Mouse (Mus musculus) hindbrain, embryonic 13.5 days (tissue): ENCODE measurements at regions not wholly inside any gene's neighbourhood (a gene's known extent, or its start where the extent isn't known, plus 50 kb on each side); places are given as distances from the start of the nearest gene placed in this dataset.

Experiments used
- ATAC-seq: fragments of 200-750 bp; cut with Nextera tagmentation; 2 replicates; pipeline ENCODE4 v1.8.0; 2017; ENCODE audit warnings: moderate TSS enrichment; ENCODE audit not compliant: low FRiP score
- H3K27ac ChIP-seq: fragments of 300-500 bp; sonication (generic); 2 replicates; pipeline ENCODE4 v1.5.1; 2015; ENCODE audit warnings: inconsistent platforms, mild to moderate bottlenecking, moderate library complexity
- H3K27me3 ChIP-seq: fragments of 300-500 bp; sonication (generic); 2 replicates; pipeline ENCODE4 v1.6.1; 2015; ENCODE audit warnings: mild to moderate bottlenecking, inconsistent platforms
- H3K36me3 ChIP-seq: fragments of 300-500 bp; sonication (generic); 2 replicates; pipeline ENCODE4 v1.6.1; 2015; ENCODE audit warnings: mild to moderate bottlenecking, inconsistent platforms
- H3K4me1 ChIP-seq: fragments of 300-500 bp; sonication (generic); replicated peaks from 2 replicates; pipeline ENCODE4 v1.6.1; 2015; ENCODE audit warnings: inconsistent platforms
- H3K4me2 ChIP-seq: fragments of 300-500 bp; sonication (generic); 2 replicates; pipeline ENCODE4 v1.6.1; 2015; ENCODE audit warnings: inconsistent platforms, mild to moderate bottlenecking, moderate library complexity
- H3K4me3 ChIP-seq: fragments of 300-500 bp; sonication (generic); 2 replicates; pipeline ENCODE4 v1.5.1; 2015; ENCODE audit warnings: mild to moderate bottlenecking, inconsistent platforms
- H3K9ac ChIP-seq: fragments of 300-500 bp; sonication (generic); 2 replicates; pipeline ENCODE4 v1.6.1; 2015; ENCODE audit warnings: mild to moderate bottlenecking, inconsistent platforms
- H3K9me3 ChIP-seq: fragments of 300-500 bp; sonication (generic); 2 replicates; pipeline ENCODE4 v1.6.1; 2016; ENCODE audit warnings: inconsistent platforms
- WGBS: fragments of 180-500 bp; shearing (Covaris S2); methylation state at CpG from one replicate; pipeline ENCODE4 v1.1.7; 2015; 5-methylcytosine and 5-hydroxymethylcytosine counted together

DNA sequence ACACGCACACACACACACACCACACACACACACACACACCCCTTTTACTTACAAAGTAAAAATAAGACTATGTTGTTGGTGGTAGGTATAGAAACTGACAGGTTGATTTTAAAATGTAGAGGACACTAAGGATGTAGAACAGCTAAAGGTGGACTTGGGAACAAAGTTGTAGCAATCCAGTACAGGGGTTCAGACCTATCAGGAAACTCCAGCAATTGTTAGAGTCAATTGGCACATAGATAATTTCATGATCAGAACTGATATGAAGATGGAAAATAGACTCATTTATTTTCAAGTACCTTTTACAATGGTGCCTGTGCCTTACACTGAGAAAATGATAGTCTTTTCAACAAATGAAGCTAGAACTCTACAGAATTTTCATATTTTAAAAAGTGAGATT lies 122.3 kb upstream of the Max start:
- ATAC-seq = no peak
- Histone ChIP-seq H3K9me3 (no peaks in the 10 kb centered on the region), H3K4me1 (no peaks in the 10 kb centered on the region), H3K36me3 (no peaks in the 10 kb centered on the region), H3K27me3 (no peaks in the 10 kb centered on the region), H3K27ac (no peak overlapping the region), H3K9ac (no peak overlapping the region), H3K4me3 (no peak overlapping the region), H3K4me2 (no peak overlapping the region)
- WGBS = 69% methylated on average over 1 of the region's 1 CpGs

GRCm38 (mm10) chr12:77083760-77084159 lies 121.8 kb upstream of the Max start:
- H3K9ac ChIP-seq = no peak overlapping the region
- H3K4me3 ChIP-seq = no peak overlapping the region
- H3K27me3 ChIP-seq = no peaks in the 10 kb centered on the region
- H3K27ac ChIP-seq = no peak overlapping the region
- WGBS = 87% methylated on average over 6 of the region's 6 CpGs
- H3K4me1 ChIP-seq = no peaks in the 10 kb centered on the region
- H3K4me2 ChIP-seq = no peak overlapping the region
- H3K36me3 ChIP-seq = no peaks in the 10 kb centered on the region
- no peak for ATAC-seq
- H3K9me3 ChIP-seq = no peaks in the 10 kb centered on the region

DNA sequence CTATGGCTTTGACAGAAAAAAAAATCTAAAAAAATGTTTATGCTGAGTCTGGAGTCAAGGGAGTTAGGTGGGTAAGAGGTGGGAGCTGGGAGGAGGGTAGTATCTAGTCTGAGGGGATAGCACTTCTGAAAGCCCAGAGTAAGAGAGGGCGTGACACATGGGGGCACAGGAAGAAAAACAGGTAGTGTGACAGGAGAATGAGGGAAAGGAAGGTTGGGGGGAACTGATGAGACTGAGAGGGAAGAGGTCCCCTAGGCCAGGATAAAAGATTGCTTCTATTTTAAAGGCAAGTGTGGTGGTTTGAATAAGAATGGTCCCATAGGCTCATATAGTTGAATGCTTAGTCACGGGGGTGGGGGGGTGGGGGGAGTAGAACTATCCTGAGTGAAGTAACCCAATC lies 119.8 kb upstream of the Max start:
- H3K4me3 ChIP-seq = no peak overlapping the region
- no peaks in the 10 kb centered on the region for H3K27me3 ChIP-seq
- H3K4me2 ChIP-seq = no peak overlapping the region
- H3K9me3 ChIP-seq = no peaks in the 10 kb centered on the region
- no peak overlapping the region for H3K9ac ChIP-seq
- 84% methylated on average over 2 of the region's 2 CpGs for WGBS
- no peaks in the 10 kb centered on the region for H3K4me1 ChIP-seq
- ATAC-seq = no peak
- no peaks in the 10 kb centered on the region for H3K36me3 ChIP-seq
- H3K27ac ChIP-seq = no peak overlapping the region

GRCm38 (mm10) chr12:77079481-77079880 lies 117.5 kb upstream of the Max start:
- no peak overlapping the region for H3K27ac ChIP-seq
- 92% methylated on average over 3 of the region's 3 CpGs for WGBS
- ATAC-seq = no peak
- H3K9ac ChIP-seq = no peak overlapping the region
- no peaks in the 10 kb centered on the region for H3K27me3 ChIP-seq
- H3K4me1 ChIP-seq = no peaks in the 10 kb centered on the region
- H3K9me3 ChIP-seq = no peaks in the 10 kb centered on the region
- H3K4me3 ChIP-seq = no peak overlapping the region
- H3K36me3 ChIP-seq = no peaks in the 10 kb centered on the region
- no peak overlapping the region for H3K4me2 ChIP-seq

DNA sequence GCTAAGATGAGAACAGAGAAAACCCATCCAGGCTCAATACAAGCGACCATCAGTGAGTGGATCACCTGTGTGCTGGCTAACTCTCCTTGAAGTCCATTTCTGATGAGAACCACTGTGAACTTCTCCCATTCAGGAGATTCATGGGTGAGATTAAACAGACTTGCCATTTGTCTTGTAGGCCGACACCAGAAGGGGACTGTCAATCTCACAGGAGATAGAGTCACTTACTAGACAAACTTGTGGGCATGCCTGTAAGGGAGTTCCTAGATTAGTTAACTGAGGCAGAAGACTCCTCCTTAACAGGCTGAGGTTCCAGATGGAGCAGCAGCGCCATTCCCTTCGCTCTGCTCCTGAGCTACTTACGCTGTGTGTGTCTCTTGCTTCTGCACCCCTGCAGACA lies 114.7 kb upstream of the Max start:
- H3K36me3 ChIP-seq = no peaks in the 10 kb centered on the region
- WGBS = 93% methylated on average over 5 of the region's 5 CpGs
- H3K4me1 ChIP-seq = no peaks in the 10 kb centered on the region
- H3K27me3 ChIP-seq = no peaks in the 10 kb centered on the region
- no peak overlapping the region for H3K4me2 ChIP-seq
- no peak for ATAC-seq
- no peak overlapping the region for H3K4me3 ChIP-seq
- H3K27ac ChIP-seq = no peak overlapping the region
- H3K9ac ChIP-seq = no peak overlapping the region
- no peaks in the 10 kb centered on the region for H3K9me3 ChIP-seq

DNA sequence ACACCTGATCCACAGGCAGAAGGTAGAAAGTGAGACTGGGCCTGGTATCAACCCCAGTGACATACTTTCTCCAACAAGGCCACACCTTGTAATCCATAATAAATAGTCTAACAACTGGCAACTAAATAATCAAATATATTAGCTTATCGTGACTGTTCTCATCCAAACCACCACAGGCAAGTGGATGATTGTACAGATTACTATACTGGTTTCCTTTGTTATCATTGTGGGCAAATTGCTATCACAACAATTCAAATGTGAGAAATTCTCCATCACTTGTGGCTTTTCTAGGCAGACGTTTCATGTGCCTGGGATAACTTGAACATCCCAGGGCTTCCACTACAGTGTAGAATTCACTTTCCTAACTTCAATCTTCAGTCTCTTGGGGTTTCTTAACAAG lies 112.6 kb upstream of the Max start:
- Histone ChIP-seq H3K4me2 (no peak overlapping the region), H3K27ac (no peak overlapping the region), H3K9me3 (no peaks in the 10 kb centered on the region), H3K36me3 (no peaks in the 10 kb centered on the region), H3K4me1 (no peaks in the 10 kb centered on the region), H3K9ac (no peak overlapping the region), H3K27me3 (no peaks in the 10 kb centered on the region), H3K4me3 (no peak overlapping the region)
- ATAC-seq = no peak
- WGBS = 85% methylated on average over 2 of the region's 2 CpGs

DNA sequence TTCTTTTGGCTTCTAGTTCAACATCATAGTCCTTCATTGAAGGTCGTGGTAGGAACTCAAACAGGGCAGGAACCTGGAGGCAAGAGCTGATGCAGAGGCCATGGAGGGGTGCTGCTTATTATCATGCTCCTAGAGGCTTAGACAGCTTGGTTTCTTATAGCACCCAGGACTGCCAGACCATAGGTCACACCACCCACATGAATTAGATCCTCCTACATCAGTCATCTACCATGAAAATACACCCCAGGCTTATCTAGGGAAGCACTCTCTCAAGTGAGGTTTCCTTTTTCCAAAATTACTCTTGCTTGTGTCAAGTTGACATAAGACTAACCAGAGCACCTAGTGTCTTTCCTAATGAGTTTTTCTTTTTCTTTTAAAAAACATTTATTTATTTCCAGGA lies 109.7 kb upstream of the Max start:
- ATAC-seq = no peak
- H3K4me3 ChIP-seq = no peak overlapping the region
- H3K9me3 ChIP-seq = no peaks in the 10 kb centered on the region
- H3K27me3 ChIP-seq = no peaks in the 10 kb centered on the region
- no peaks in the 10 kb centered on the region for H3K36me3 ChIP-seq
- H3K4me1 ChIP-seq = no peaks in the 10 kb centered on the region
- WGBS = 87% methylated on average over 1 of the region's 1 CpGs
- H3K27ac ChIP-seq = no peak overlapping the region
- H3K9ac ChIP-seq = no peak overlapping the region
- H3K4me2 ChIP-seq = no peak overlapping the region

- Histone ChIP-seq H3K9me3 (no peaks in the 10 kb centered on the region), H3K27ac (no peak overlapping the region), H3K27me3 (no peaks in the 10 kb centered on the region), H3K4me1 (no peaks in the 10 kb centered on the region), H3K4me3 (no peak overlapping the region), H3K36me3 (no peaks in the 10 kb centered on the region), H3K4me2 (no peak overlapping the region), H3K9ac (no peak overlapping the region)
- no peak for ATAC-seq
- 93% methylated on average over 5 of the region's 5 CpGs for WGBS
Measured at GRCm38 (mm10) chr12:77067938-77068337, 105.9 kb upstream of the Max start.

DNA sequence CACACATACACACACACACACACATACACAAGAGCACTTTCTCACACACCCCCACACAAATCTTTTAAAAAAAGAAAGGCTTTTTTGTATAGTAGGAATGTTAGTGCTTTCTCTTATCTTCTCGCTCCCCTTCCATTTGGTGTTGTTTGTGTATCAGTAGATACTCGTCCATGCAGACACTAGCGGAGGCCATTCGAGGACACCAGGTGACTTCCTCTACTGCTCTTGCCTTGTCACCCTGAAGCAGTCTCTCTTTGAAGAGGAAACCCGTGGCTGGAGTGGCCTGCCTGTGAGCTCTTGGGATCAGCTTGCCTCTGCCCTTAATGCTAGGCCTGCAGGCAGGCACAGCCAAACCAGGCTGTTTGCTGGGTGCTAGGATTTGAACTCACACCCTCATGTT lies 105.1 kb upstream of the Max start:
- no peak for ATAC-seq
- H3K36me3 ChIP-seq = no peaks in the 10 kb centered on the region
- WGBS = 75% methylated on average over 5 of the region's 5 CpGs
- no peak overlapping the region for H3K4me2 ChIP-seq
- no peak overlapping the region for H3K9ac ChIP-seq
- H3K4me1 ChIP-seq = no peaks in the 10 kb centered on the region
- H3K9me3 ChIP-seq = no peaks in the 10 kb centered on the region
- no peak overlapping the region for H3K27ac ChIP-seq
- H3K4me3 ChIP-seq = no peak overlapping the region
- no peaks in the 10 kb centered on the region for H3K27me3 ChIP-seq

- Histone ChIP-seq H3K27me3 (no peaks in the 10 kb centered on the region), H3K9ac (no peak overlapping the region), H3K9me3 (no peaks in the 10 kb centered on the region), H3K4me1 (no peaks in the 10 kb centered on the region), H3K36me3 (no peaks in the 10 kb centered on the region), H3K4me3 (no peak overlapping the region), H3K27ac (no peak overlapping the region), H3K4me2 (no peak overlapping the region)
- WGBS = 64% methylated on average over 6 of the region's 6 CpGs
- ATAC-seq = no peak
Measured at GRCm38 (mm10) chr12:77065645-77066512, 103.9 kb upstream of the Max start.

DNA sequence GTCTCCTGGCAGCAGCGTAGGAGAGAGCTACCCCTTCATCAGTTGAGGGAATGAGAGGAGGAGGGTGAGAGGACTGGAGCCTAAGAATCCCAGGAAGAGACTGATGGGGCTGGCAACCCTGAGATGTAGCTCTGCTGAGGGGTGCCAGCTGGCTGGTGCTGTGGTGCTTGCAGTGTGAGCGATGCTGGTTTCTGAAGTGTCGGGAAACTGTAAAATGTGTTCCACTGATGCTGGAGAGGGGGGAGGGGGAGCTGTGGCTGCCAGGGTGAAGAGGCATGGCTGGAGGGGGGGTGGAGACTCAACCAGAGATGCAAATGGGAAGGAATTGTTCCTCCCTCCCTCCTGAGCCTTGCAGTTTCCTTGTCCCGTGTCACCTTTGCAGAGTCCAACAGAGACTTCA lies 102.0 kb upstream of the Max start:
- H3K4me1 ChIP-seq = peaks cover 4% of the 10 kb centered on the region; the same call in 1 of the 2 replicates
- no peaks in the 10 kb centered on the region for H3K36me3 ChIP-seq
- no peak overlapping the region for H3K27ac ChIP-seq
- H3K9me3 ChIP-seq = no peaks in the 10 kb centered on the region
- no peaks in the 10 kb centered on the region for H3K27me3 ChIP-seq
- H3K4me3 ChIP-seq = no peak overlapping the region
- no peak overlapping the region for H3K9ac ChIP-seq
- ATAC-seq = no peak
- H3K4me2 ChIP-seq = no peak overlapping the region
- 70% methylated on average over 4 of the region's 4 CpGs for WGBS

GRCm38 (mm10) chr12:77061562-77061847 lies 99.5 kb upstream of the Max start:
- no peak for ATAC-seq
- Histone ChIP-seq H3K27ac (no peak overlapping the region), H3K4me3 (no peak overlapping the region), H3K9ac (no peak overlapping the region), H3K4me1 (peaks cover 4% of the 10 kb centered on the region; the same call in 1 of the 2 replicates), H3K27me3 (no peaks in the 10 kb centered on the region), H3K4me2 (no peak overlapping the region), H3K9me3 (no peaks in the 10 kb centered on the region), H3K36me3 (no peaks in the 10 kb centered on the region)
- WGBS = 93% methylated on average over 5 of the region's 5 CpGs

DNA sequence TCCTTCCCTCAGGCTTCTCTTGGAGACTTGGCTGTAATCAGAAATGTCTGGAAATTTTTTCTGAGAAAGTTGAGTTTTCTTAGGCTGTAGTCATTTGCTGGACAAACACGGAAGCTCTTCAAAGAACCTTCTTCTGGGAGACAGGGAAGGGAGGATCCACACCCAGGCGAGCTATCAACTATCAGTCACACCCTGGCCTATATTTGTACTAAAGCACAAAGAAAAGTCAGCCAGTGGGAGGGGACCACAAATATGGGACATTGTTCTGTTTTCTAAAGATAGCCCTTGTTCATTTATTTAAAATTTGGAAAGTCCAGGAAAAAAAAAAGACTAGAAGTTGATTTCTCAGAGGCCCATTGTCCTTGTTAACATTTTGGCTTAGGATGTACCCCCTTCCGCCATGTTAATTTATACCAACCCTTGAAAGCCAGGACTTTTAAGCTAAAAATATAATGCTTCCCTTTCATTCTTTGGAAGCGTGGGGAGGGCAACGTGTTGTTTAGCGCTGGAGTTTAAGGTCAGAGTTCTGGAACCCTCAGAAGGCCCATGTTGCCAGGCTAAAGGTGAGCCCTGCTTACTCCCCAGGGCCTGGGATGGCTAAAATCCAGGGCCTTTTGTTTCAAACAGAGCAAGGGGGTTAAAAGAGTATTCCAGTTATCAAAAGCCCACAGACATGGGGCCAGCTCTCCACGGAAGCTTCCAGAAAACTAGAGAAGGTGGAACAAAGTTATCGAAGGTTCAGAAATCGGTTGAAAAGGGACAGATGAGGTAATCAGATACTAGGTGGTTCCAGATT lies 99.0 kb upstream of the Max start:
- Histone ChIP-seq H3K4me3 (no peak overlapping the region), H3K27me3 (no peaks in the 10 kb centered on the region), H3K9me3 (no peaks in the 10 kb centered on the region), H3K4me1 (peaks cover 4% of the 10 kb centered on the region; the same call in 1 of the 2 replicates), H3K9ac (no peak overlapping the region), H3K27ac (no peak overlapping the region), H3K36me3 (no peaks in the 10 kb centered on the region), H3K4me2 (no peak overlapping the region)
- ATAC-seq = no peak
- WGBS = 67% methylated on average over 9 of the region's 9 CpGs
